Mouse (Mus musculus): ENCODE data around the gene Fbxl17. TPM values are rescaled to one million over a fixed set of nuclear protein-coding genes. Genes with fewer than 3 reads are reported as not detected.

The Fbxl17 gene
- polyA plus RNA-seq, 1 experiment from 2014 or later: 4.4 TPM

Small RNAs within 50 kb of the gene (microRNA-seq; reads per million reads assigned to microRNA genes)
- gene Gm24813: not detected
